Mouse (Mus musculus) gastrocnemius, postnatal 36 days (tissue): ENCODE measurements around the gene Grxcr1. TPM values are rescaled to one million over a fixed set of nuclear protein-coding genes. Genes with fewer than 3 reads are reported as not detected.

Experiments used
- DNase-seq, 2 experiments: peaks; one replicate each; pipeline ENCODE4 v3.0.0; 2022
- intact Hi-C: fragments of 180-260 bp; cut with DNase I; formaldehyde crosslinking; loops from one replicate; pipeline ENCODE4 v1.15.1; 2025
- total RNA-seq, 2 experiments: library from RNA; stranded (reverse); gene quantifications; 2 replicates each; pipeline ENCODE4 v1.2.3; 2021

Gene Grxcr1
- total RNA-seq, 2 experiments from 2014 or later = not detected

DNA sequence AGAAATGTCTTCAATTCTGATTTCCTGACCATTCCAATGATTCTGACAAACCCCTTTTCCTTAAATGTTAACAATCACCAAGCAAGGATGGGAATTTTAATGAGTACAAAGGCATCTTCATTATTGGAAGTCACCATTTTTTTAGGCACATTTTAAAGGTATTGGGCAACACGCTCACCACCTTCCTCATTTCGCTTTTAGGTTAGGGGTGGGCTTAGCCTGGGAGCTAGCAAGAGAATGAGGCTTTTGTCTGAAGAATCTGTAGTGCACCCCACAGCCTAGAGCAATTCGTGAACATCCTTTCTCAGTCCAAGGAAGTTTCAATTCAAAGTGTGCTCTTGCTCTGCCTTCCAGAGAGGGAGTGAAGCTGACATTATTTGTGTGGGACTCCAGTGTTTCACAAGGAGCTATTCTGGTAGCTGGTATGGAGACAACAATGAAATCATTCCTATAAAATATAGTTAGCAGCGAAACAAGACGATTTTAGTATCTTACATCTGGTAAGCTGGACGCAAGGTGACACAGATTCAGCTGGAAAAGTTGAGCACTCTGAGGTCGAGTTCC lies 55.0 kb downstream of the Grxcr1 start:
- DNase-seq = no peak

DNA sequence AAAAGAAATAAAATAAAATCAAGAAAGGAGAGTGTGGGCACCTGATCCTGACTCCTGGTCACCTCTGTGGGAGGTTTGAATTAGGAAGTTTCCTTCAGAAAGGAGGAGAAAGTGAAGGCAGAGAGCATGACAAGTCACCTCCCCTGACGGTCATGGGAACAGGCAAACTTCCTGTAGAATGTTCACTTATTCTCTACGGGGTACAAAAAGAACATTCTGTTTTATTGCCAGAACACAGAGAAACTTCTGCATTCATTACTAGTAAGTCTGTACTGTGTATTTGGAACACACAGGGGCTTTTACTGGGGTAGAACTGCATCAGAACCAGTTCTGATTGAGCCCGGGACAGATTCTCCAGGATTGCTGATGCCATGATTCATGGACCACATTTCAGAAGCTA lies 55.5 kb downstream of the Grxcr1 start:
- DNase-seq = no peak
- intact Hi-C loops = no loop called here

More for the DNA sequence above, 55.0 kb downstream of the Grxcr1 start:
- intact Hi-C loops = no loop called here

DNA sequence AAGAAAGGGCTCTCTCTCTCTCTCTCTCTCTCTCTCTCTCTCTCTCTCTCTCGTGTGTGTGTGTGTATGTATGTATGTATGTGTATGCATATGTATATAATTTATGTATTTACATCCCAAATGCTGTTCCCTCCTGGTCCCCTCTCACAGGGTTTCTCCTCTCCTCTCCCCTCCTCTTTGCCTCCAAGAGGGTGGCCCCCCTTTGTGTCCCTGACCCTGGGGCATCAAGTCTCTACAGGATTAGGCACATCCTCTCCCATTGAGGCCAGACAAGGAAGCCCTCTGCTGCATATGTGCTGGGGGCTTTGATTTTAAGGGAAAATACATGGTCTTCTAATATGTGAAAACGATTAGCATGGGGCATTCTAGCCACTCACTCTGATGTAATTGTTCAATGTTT lies 61.5 kb downstream of the Grxcr1 start:
- intact Hi-C loops = no loop called here
- no peak for DNase-seq

DNA sequence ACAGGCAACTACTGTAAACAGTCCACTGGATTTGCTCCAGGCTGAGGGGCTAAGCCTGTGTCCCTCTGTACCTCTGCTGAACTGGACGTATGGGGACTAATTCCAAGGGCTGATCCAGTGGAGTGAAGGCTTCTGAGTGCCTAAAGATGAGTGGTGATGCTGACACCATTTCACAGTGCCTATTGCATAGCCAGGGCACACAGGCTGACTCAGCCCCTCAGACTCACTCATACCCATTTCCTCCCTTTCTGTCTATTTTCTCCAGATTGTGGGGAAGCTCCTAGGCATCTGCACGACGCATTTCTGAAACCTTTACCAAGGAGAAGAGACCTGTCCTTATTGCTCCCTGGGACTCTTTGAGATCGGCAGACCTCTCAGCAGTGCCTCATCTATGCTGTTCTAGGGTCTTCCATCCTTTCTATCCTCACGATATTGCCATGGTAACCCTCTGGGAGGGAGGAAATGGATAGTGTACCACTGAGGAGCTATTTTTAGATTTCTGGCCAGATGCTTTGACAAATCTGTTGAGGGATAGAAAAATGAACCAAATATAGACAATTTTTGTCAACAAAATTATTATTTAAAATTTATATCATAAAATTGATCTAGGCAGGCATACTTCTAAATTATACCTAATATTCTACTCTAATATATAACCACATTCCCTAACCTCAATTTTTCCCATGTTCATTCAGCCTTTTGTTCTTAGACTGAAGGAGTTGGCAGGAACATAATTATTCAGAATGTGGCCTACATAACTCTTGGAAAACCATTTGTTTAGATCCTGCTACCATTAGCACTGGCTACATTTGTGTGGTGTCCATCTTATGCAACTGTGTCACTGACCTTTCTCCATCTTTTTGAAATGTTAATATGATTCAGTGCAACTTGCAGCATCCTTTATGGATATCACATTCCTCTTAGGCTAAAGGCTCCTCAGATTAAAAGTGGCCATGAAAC lies 66.3 kb downstream of the Grxcr1 start:
- no peak for DNase-seq
- intact Hi-C loops = no loop called here

DNA sequence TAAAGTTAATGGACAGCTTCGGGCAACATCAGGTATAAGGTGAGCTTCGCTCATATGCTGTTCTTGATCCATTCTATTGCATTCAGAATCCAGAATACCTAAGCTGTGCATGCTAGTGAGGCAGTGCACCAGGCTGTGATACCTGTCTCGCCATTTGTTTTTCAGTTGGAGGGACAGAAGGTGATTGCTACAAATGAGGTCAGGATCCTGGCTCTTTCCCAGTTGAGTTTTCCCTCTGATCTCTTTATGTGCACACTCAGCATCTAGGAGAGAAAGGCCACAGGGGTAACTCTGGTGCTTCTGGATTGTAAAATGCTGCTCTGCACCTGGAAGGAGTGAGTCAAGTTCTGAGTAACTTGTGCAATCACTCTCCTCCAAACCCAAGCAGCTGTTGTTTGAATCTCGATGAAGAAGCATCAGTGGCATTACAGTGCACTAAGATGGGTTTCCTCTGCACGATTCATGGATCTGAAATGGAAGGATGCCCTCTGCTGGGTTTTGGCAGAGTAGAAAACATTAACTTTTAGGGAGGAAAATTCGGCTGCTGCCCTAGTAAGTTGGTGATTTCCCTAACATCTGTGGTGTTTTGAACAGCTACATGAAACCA lies 80.9 kb downstream of the Grxcr1 start:
- intact Hi-C loops = no loop called here
- DNase-seq = no peak

DNA sequence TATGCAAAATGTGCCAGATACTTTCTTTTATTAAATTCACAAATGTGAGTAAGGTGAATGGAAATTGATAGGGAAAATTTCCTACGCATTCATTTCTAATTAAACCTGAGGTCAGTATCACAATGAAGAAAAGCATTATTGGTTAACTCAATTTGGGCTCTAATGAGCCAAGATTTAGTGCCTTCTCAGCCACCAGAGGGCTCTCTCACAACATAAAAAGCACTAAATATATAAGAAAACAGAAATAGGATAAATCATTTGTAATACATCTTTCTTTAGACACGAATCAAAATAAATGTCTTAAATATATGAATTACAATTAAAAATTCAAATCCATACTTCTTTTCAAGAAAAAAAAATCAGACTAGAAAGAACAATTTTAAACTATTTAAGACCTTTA lies 89.2 kb downstream of the Grxcr1 start:
- no peak for DNase-seq
- intact Hi-C loops = no loop called here

DNA sequence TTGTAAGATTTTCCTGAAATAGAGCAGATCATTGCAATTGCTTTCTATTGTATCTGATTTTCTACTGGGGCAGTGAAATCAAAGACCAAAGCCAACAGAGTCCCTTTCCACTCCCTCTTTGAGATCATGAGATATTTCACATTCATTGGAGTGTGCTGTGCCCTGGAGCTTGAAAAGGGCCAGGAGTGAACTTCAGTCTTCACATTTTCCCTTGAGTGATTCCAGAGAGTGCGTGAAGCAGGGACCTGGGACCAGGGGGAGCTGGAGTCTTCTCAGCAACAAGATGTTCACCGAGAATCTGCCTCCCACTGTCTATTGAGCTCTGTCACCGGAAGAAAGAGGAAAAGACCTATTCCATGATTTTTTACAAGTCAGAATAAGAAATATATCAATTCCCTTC lies 91.2 kb downstream of the Grxcr1 start:
- no peak for DNase-seq
- intact Hi-C loops = no loop called here

DNA sequence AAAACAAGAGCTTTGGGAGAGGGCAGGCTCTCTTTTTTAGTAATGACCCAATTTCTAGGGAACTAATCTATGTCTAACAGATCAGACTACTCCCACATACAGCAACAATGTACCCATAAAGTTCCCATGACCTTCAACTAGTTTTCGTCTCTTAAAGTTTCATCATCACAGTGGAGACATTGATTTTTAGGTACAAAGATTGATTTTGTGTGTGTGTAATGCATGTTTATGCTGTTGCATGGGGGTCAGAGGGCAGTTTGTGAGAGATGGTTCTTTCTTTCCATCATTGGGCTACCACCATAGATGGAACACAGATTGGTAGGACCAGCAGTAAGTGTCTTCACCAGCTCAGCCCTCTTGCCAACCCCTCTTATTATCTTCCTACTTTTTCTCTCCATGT lies 93.8 kb downstream of the Grxcr1 start:
- intact Hi-C loops = no loop called here
- DNase-seq = no peak

DNA sequence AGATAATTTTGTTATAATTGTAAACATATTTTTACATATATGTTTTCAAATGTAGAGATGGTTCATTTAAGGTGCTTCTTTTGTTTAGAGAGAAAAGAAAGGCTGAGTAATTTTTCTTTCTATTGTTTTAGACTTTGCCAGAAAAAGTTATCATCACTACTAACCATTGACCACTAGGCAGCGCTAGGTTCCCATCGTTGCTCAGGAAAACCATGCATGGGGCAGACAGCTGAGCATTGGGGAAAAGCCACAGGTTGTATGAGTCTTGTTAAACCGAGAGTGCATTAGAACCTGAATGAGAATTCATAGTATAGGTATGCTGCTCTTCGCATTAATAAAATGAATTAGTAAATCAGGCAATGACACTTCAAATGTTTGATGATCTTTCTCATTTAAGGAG lies 96.8 kb downstream of the Grxcr1 start:
- intact Hi-C loops = no loop called here
- DNase-seq = no peak

DNA sequence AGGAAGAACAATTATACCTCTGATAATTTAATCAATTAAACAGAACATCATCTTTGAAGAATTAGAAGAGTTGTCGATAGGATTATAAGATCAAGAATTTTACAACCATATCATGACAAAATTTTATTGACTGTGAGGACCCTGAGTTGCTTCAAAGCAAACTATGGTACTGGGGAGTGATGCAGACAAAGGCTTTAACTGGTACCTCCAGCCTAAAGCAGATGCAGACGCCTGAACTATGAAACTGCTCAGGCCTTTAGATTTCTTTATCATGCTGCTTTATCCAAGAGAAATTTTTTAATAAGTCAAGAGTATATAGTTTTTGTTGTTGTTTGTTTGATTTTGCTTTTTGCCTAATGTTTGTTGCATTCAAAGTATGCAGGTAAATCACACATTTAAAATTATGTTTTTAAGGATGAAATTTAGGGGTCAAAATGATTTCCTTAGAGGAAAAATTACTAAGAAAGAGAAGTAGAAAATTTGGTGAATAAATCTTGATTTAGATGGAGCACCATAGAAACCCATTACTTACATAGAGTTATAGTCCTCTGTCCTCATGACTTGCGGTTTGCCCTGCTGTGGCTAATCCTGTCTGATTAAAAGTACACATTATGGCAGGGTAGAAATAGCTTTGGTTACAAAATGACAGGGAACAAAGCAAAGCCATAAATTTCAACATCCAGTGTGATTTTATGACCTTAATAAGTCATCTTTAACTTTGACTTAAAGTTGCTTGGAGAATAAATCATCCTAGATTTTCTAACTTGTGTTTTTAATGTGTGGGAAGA lies 97.4 kb downstream of the Grxcr1 start:
- intact Hi-C loops = no loop called here
- no peak for DNase-seq

DNA sequence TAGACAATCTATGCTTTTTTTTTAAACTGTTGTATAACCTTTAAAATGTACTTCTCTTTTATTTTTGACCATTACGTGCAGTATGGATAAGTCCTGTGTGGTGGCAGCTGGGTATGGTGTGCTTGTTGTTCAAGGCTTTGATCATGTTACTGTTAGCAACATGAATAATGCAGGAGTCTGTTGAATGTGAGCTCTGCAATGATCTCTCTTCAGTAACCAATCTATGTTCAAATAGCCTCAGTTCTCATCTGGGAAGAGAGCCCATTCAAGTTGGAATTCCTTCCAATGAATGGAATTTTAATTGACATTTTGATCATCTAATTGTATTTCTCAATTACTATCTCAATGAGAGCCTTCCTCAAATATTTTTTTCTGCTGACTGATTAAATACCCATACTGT lies 115.2 kb downstream of the Grxcr1 start:
- intact Hi-C loops = no loop called here
- no peak for DNase-seq

DNA sequence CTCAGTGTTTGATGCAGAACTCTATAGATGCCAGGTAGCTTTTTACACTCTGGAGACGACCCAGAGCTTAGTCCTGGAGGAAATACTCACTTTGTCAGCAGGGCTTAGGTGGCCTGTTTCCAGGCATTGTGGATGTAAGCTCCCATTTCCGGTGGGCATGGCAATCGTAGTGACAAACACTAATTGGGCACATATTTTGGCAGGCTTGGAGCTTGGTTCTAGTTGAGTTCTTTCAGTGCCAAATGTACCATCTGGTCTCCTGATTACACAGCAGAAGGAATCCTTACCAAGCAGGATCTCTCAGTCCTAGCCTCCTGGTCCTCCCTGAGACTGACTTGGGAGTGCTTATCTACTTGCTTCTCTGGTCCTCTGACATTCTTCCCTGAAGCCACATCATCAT lies 118.3 kb downstream of the Grxcr1 start:
- intact Hi-C loops = no loop called here

DNA sequence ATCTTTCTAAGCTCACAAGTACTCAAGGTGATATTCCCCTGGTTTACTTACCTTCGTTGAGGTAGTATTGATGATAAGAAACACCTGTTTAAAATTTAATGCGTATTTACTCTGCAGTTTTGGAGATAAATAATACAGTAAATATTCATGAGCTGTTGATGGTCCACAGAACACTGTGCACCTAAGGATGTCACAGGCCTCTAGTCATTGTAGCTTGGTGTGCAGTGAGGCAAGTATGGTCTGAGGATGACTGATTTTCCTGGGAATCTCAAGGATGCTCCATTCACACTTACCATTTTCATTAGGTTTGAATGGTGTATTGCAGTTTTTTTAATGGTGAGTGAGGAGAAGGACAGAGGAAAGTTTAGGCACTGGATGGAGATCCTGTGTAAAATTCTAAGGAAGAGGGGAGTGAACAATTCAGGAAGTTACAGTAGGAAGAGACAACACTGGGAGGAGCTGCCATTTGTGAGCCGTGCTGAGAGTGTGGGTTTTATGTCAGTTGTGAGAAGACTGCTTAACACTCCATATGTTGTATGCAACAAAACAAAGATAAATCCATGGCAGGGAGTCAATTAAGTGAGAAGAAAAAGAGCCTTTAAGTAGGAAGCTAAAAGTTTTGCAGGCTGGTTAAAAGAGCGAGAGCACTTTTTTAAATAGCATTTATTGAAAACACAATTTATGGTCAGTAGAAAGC lies 118.9 kb downstream of the Grxcr1 start:
- no peak for DNase-seq
- intact Hi-C loops = no loop called here

More for the DNA sequence above, 118.3 kb downstream of the Grxcr1 start:
- DNase-seq = no peak

DNA sequence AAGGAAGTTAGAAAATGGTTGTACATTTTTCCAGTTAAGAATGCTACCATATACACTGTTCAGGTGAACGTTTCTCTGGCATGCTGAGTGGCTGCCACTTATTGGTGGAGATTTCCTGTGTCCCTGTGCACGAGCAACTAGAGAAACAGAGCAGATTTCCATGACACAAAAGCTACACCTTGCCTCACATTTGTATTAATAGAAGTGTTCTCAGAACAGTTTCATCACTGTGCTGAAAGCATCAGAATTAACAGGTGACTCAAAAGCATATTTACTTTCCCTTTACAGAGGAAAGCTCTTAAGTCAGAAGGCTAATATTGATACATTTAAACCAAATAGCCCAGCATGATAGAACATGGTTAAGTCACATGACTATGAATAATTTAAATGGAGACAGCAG lies 130.9 kb downstream of the Grxcr1 start:
- intact Hi-C loops = no loop called here
- DNase-seq = no peak

DNA sequence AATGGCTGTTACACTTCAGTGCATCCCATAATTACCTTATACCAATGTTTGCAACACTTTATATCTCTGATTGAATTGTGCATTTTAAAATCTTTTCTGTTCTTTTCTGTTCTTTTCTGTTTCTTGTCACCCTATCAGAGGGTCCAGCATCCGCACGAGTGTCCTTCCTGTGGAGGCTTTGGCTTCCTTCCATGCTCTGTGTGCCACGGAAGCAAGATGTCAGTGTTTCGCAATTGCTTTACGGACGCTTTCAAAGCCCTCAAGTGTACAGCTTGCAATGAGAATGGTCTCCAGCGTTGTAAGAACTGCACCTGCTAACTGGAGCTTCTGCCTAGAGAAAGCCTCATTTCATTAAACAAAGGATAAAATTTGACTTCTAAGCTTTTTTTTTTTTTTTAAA lies 134.3 kb downstream of the Grxcr1 start:
- intact Hi-C loops = no loop called here
- DNase-seq = no peak

Other genes with a start within 250 kb of the Grxcr1 start
- 10 to 100 TPM; 55.9 to 72.7 TPM for gene Atp8a1, start 184.4 kb upstream of the Grxcr1 start, total RNA-seq
- gene Gm5108, start 90.2 kb upstream of the Grxcr1 start, total RNA-seq = not detected
- not detected for gene Gm21905, start 85.4 kb upstream of the Grxcr1 start, total RNA-seq